Comparison of ENCODE assay signal across 22 mouse cellular contexts in the genomic region with DNA sequence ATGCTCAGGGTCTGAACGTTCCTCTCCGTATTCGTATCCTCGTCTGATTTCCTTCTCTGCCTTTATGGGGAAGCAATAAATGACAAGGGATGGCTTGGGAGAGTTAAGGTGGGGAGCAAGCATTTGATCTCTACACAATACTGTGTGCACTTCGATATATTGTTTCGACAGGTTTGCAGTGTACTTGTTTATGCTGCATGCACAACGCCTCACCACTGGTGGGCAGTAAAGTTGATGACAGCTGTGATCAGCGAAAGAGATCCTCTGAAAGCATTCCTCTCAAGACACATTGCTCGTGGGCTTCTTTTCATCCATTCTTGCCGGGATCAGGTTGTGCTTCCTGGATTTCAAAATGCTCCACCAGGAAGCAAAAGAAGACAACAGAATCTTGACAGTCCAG. TPM values are rescaled to one million over a fixed set of nuclear protein-coding genes. Genes with fewer than 3 reads are reported as not detected.
DNase-seq lines count a peak whose midpoint lies in the region; ATAC-seq and TF ChIP-seq lines count a peak whose summit lies in the region.
"Had no signal": no experiment of that assay in that cellular context is flagged by ENCODE, and none has a peak within 500 bp of the region (broad histone marks: within the 10 kb centered on the region; RNA-seq: fewer than 3 reads in every experiment).

No protein-coding gene starts in this region.

- 0 out of 2 replicates have a peak, but pooled peaks have one; percentile 10 for ATAC-seq in intestine, postnatal 0 days
- no peak for ATAC-seq in intestine, embryonic 15.5 days
- ATAC-seq in midbrain, embryonic 14.5 days (ENCODE audit: low FRiP score, low TSS enrichment), result no peak

- no peaks in the 10 kb centered on the region for H3K27me3 ChIP-seq in intestine, postnatal 0 days (replicated peaks; ENCODE audit: control insufficient read depth, insufficient read depth, low read length)
- H3K27me3 ChIP-seq in intestine, embryonic 15.5 days (replicated peaks), result no peaks in the 10 kb centered on the region
- no peaks in the 10 kb centered on the region for H3K27me3 ChIP-seq in midbrain, embryonic 14.5 days (ENCODE audit: control insufficient read depth, insufficient read depth, low read length)
- H3K27me3 ChIP-seq in midbrain, embryonic 10.5 days (ENCODE audit: low read depth, poor library complexity, severe bottlenecking), result no peaks in the 10 kb centered on the region
- no peaks in the 10 kb centered on the region for H3K27me3 ChIP-seq in E14TG2a.4 (ENCODE audit: insufficient read depth, low read length)
- H3K27me3 ChIP-seq in limb, embryonic 10.5 days (ENCODE audit: low read depth, poor library complexity, severe bottlenecking), result no peaks in the 10 kb centered on the region
- H3K27me3 ChIP-seq: embryonic facial prominence, embryonic 12.5 days; hindbrain, embryonic 15.5 days; stomach, embryonic 15.5 days had no signal

- peak; percentile 18 for DNase-seq in midbrain, embryonic 14.5 days
- no peak for DNase-seq in midbrain, embryonic 10.5 days (ENCODE audit: low spot score)
- DNase-seq in brain, adult 2 months (ENCODE audit: low read depth, low spot score), result peak; percentile 14
- no peak for DNase-seq in limb, embryonic 10.5 days (ENCODE audit: low spot score)
- no peak for DNase-seq in thymus, postnatal 25 days
- DNase-seq: adrenal gland, postnatal 10 days; cerebellum, adult 18-20 months; gastrocnemius, postnatal 25 days; heart, postnatal 14 days; kidney, adult 18-20 months; kidney, postnatal 4 days; spleen, adult 18-20 months; thymus, postnatal 36 days had no signal

- H3K4me1 ChIP-seq in intestine, postnatal 0 days (replicated peaks; ENCODE audit: control insufficient read depth, insufficient read depth, low read length), result no peaks in the 10 kb centered on the region
- H3K4me1 ChIP-seq in intestine, embryonic 15.5 days (replicated peaks), result no peaks in the 10 kb centered on the region
- no peaks in the 10 kb centered on the region for H3K4me1 ChIP-seq in midbrain, embryonic 14.5 days (ENCODE audit: control insufficient read depth, insufficient read depth, low read length)
- no peaks in the 10 kb centered on the region for H3K4me1 ChIP-seq in midbrain, embryonic 10.5 days
- H3K4me1 ChIP-seq in E14TG2a.4 (replicated peaks; ENCODE audit: low read depth, low read length), result no peaks in the 10 kb centered on the region
- no peaks in the 10 kb centered on the region for H3K4me1 ChIP-seq in limb, embryonic 10.5 days
- H3K4me1 ChIP-seq: embryonic facial prominence, embryonic 12.5 days; heart, embryonic 10.5 days; hindbrain, embryonic 15.5 days; stomach, embryonic 15.5 days had no signal

- no peak overlapping the region for H3K4me3 ChIP-seq in intestine, postnatal 0 days (ENCODE audit: low read depth, low read length)
- H3K4me3 ChIP-seq in intestine, embryonic 15.5 days (replicated peaks), result no peak overlapping the region
- no peak overlapping the region for H3K4me3 ChIP-seq in midbrain, embryonic 14.5 days (replicated peaks; ENCODE audit: low read depth, low read length)
- H3K4me3 ChIP-seq in midbrain, embryonic 10.5 days, result no peak overlapping the region
- no peak overlapping the region for H3K4me3 ChIP-seq in E14TG2a.4 (replicated peaks; ENCODE audit: low read length)
- no peak overlapping the region for H3K4me3 ChIP-seq in limb, embryonic 10.5 days
- H3K4me3 ChIP-seq: embryonic facial prominence, embryonic 12.5 days; heart, embryonic 10.5 days; hindbrain, embryonic 15.5 days; stomach, embryonic 15.5 days had no signal

- no peaks in the 10 kb centered on the region for H3K36me3 ChIP-seq in intestine, postnatal 0 days (ENCODE audit: control insufficient read depth, insufficient read depth)
- no peaks in the 10 kb centered on the region for H3K36me3 ChIP-seq in intestine, embryonic 15.5 days
- no peaks in the 10 kb centered on the region for H3K36me3 ChIP-seq in midbrain, embryonic 14.5 days (ENCODE audit: control insufficient read depth, insufficient read depth, low read length)
- H3K36me3 ChIP-seq in midbrain, embryonic 10.5 days, result no peaks in the 10 kb centered on the region
- no peaks in the 10 kb centered on the region for H3K36me3 ChIP-seq in E14TG2a.4 (ENCODE audit: insufficient read depth, low read length)
- H3K36me3 ChIP-seq in limb, embryonic 10.5 days, result no peaks in the 10 kb centered on the region
- H3K36me3 ChIP-seq: embryonic facial prominence, embryonic 12.5 days; heart, embryonic 10.5 days; hindbrain, embryonic 15.5 days; stomach, embryonic 15.5 days had no signal

- H3K9me3 ChIP-seq in intestine, postnatal 0 days (ENCODE audit: control insufficient read depth), result no peaks in the 10 kb centered on the region
- H3K9me3 ChIP-seq in intestine, embryonic 15.5 days, result no peaks in the 10 kb centered on the region
- 0 out of 2 replicates have a peak, but pooled peaks cover 2% of the 10 kb centered on the region for H3K9me3 ChIP-seq in midbrain, embryonic 14.5 days (ENCODE audit: control insufficient read depth, low read length)
- H3K9me3 ChIP-seq in midbrain, embryonic 10.5 days (replicated peaks), result no peaks in the 10 kb centered on the region
- H3K9me3 ChIP-seq in E14TG2a.4 (ENCODE audit: low read length), result no peaks in the 10 kb centered on the region
- no peaks in the 10 kb centered on the region for H3K9me3 ChIP-seq in limb, embryonic 10.5 days (replicated peaks)
- H3K9me3 ChIP-seq: embryonic facial prominence, embryonic 12.5 days; heart, embryonic 10.5 days; hindbrain, embryonic 15.5 days; stomach, embryonic 15.5 days had no signal

- peak; percentile 39 for TF ChIP-seq CTCF in intestine, postnatal 0 days (IDR thresholded peaks at IDR 0.05; ENCODE audit: low read depth)
- TF ChIP-seq CTCF in E14TG2a.4 (conservative IDR thresholded peaks at IDR 0.05; ENCODE audit: low read length), result 0 out of 2 replicates have a peak, but pooled peaks have one; percentile 22

- H3K9ac ChIP-seq in intestine, postnatal 0 days (ENCODE audit: low read depth, low read length), result no peak overlapping the region
- no peak overlapping the region for H3K9ac ChIP-seq in intestine, embryonic 15.5 days
- H3K9ac ChIP-seq in midbrain, embryonic 14.5 days (replicated peaks; ENCODE audit: low read length), result no peak overlapping the region
- H3K9ac ChIP-seq: embryonic facial prominence, embryonic 12.5 days; hindbrain, embryonic 15.5 days; stomach, embryonic 15.5 days had no signal

- peak overlapping the region; percentile 27; the same call in 1 of the 2 replicates for H3K4me2 ChIP-seq in intestine, postnatal 0 days (replicated peaks; ENCODE audit: low read depth)
- no peak overlapping the region for H3K4me2 ChIP-seq in intestine, embryonic 15.5 days (replicated peaks)
- no peak overlapping the region for H3K4me2 ChIP-seq in midbrain, embryonic 14.5 days (ENCODE audit: low read length)
- H3K4me2 ChIP-seq: embryonic facial prominence, embryonic 12.5 days; hindbrain, embryonic 15.5 days; liver, embryonic 11.5 days; stomach, embryonic 15.5 days had no signal

- 68% methylated on average over 10 of the region's 10 CpGs for WGBS in intestine, postnatal 0 days
- WGBS in intestine, embryonic 15.5 days, result 71% methylated on average over 10 of the region's 10 CpGs
- WGBS in midbrain, embryonic 14.5 days, result 70% methylated on average over 10 of the region's 10 CpGs
- 77% methylated on average over 10 of the region's 10 CpGs for WGBS in midbrain, embryonic 10.5 days
- WGBS in limb, embryonic 10.5 days, result 78% methylated on average over 10 of the region's 10 CpGs

- no peak overlapping the region for H3K27ac ChIP-seq in intestine, postnatal 0 days (ENCODE audit: low read depth, low read length)
- H3K27ac ChIP-seq in intestine, embryonic 15.5 days, result no peak overlapping the region
- H3K27ac ChIP-seq in midbrain, embryonic 14.5 days (replicated peaks; ENCODE audit: low read depth, low read length), result no peak overlapping the region
- H3K27ac ChIP-seq in midbrain, embryonic 10.5 days (replicated peaks), result no peak overlapping the region
- H3K27ac ChIP-seq in limb, embryonic 10.5 days, result no peak overlapping the region
- H3K27ac ChIP-seq: embryonic facial prominence, embryonic 12.5 days; heart, embryonic 10.5 days; hindbrain, embryonic 15.5 days; stomach, embryonic 15.5 days had no signal

RNA-seq across cellular contexts. Expression of a gene that starts 11.0 kb away (rescaled TPM):
- polyA plus RNA-seq in intestine, postnatal 0 days (2015; fragmentation: Nextera tagmentation; extraction: Ambion mirVana), result 0.51 and 0.85 TPM in 2 replicates
- polyA plus RNA-seq in intestine, embryonic 15.5 days (2015; fragmentation: Nextera tagmentation; extraction: Ambion mirVana), result 2.8 and 2.9 TPM in 2 replicates
- polyA plus RNA-seq in midbrain, embryonic 14.5 days (2014; fragmentation: Nextera tagmentation; extraction: Ambion mirVana), result 0.38 TPM in 1 of 2 replicates, not detected in the other
- 1.8 and 1.9 TPM in 2 replicates for polyA plus RNA-seq in midbrain, embryonic 10.5 days (2016; fragmentation: Nextera tagmentation; extraction: Ambion mirVana)
- 1.8 and 2.3 TPM in 2 replicates for polyA plus RNA-seq in limb, embryonic 10.5 days (2016; fragmentation: Nextera tagmentation; extraction: Ambion mirVana)

RNA-seq across cellular contexts. Expression of a gene that starts 11.0 kb away (rescaled TPM):
- not detected in 2 replicates for polyA plus RNA-seq in intestine, postnatal 0 days (2015; fragmentation: Nextera tagmentation; extraction: Ambion mirVana)
- polyA plus RNA-seq in intestine, embryonic 15.5 days (2015; fragmentation: Nextera tagmentation; extraction: Ambion mirVana), result 0.14 TPM in 1 of 2 replicates, not detected in the other
- not detected in 2 replicates for polyA plus RNA-seq in midbrain, embryonic 14.5 days (2014; fragmentation: Nextera tagmentation; extraction: Ambion mirVana)
- not detected in 2 replicates for polyA plus RNA-seq in midbrain, embryonic 10.5 days (2016; fragmentation: Nextera tagmentation; extraction: Ambion mirVana)
- not detected in 2 replicates for polyA plus RNA-seq in limb, embryonic 10.5 days (2016; fragmentation: Nextera tagmentation; extraction: Ambion mirVana)
- polyA plus RNA-seq: embryonic facial prominence, embryonic 12.5 days; heart, embryonic 10.5 days; hindbrain, embryonic 15.5 days; liver, embryonic 11.5 days; neural tube, embryonic 14.5 days; stomach, embryonic 15.5 days had no signal

RNA-seq across cellular contexts. Expression of a gene that starts 15.8 kb away (rescaled TPM):
- not detected in 2 replicates for polyA plus RNA-seq in intestine, postnatal 0 days (2015; fragmentation: Nextera tagmentation; extraction: Ambion mirVana)
- not detected in 2 replicates for polyA plus RNA-seq in intestine, embryonic 15.5 days (2015; fragmentation: Nextera tagmentation; extraction: Ambion mirVana)
- not detected in 2 replicates for polyA plus RNA-seq in midbrain, embryonic 14.5 days (2014; fragmentation: Nextera tagmentation; extraction: Ambion mirVana)
- not detected in 2 replicates for polyA plus RNA-seq in midbrain, embryonic 10.5 days (2016; fragmentation: Nextera tagmentation; extraction: Ambion mirVana)
- not detected in 2 replicates for polyA plus RNA-seq in limb, embryonic 10.5 days (2016; fragmentation: Nextera tagmentation; extraction: Ambion mirVana)
- polyA plus RNA-seq: embryonic facial prominence, embryonic 12.5 days; heart, embryonic 10.5 days; hindbrain, embryonic 15.5 days; liver, embryonic 11.5 days; neural tube, embryonic 14.5 days; stomach, embryonic 15.5 days had no signal

Comparison
In these comparisons a context has a peak if more than half of its experiments do, and no peak if none do; other contexts are left out.
1. DNase-seq: peak in midbrain, embryonic 14.5 days (single experiment) and brain, adult 2 months (single experiment); none in midbrain, embryonic 10.5 days (single experiment), limb, embryonic 10.5 days (single experiment) and thymus, postnatal 25 days (single experiment).